Mouse (Mus musculus) cerebral cortex, adult 2 months (tissue): ENCODE results near the gene Slc17a9.

Source experiments
- WGBS: fragments of 180-500 bp; shearing (Covaris S2); methylation state at CpG from one replicate; pipeline ENCODE4 v1.1.7; 2018; 5-methylcytosine and 5-hydroxymethylcytosine counted together

Slc17a9 gene

GRCm38 (mm10) chr2:180754976-180755688 lies 30.1 kb downstream of the Slc17a9 start:
- 76% methylated on average over 5 of the region's 5 CpGs for WGBS

- WGBS, result 47% methylated on average over 8 of the region's 8 CpGs
Measured at GRCm38 (mm10) chr2:180755896-180756295, 30.8 kb downstream of the Slc17a9 start.

DNA sequence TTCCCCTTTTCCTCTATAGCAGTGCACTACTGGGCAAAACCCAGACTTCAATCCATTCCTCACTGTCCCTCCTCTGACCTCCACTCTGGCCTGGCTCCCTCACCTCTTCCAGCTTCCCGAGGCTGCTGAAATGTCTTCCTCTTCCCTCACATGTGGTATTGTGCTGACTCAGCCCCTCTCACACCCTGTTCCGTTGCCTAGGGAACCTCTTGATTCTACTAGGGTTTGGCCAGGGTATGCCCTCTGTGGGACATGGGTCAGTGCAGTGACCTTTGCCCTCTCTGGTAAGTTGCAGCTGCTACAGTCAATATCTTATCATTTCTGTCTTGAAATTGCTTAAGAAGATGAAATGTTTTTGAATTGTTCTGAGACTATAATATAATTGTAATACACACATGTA lies 31.7 kb downstream of the Slc17a9 start:
- WGBS, result 41% methylated on average over 2 of the region's 2 CpGs

- WGBS, result 34% methylated on average over 15 of the region's 15 CpGs
Measured at GRCm38 (mm10) chr2:180758513-180759263, 33.6 kb downstream of the Slc17a9 start.

DNA sequence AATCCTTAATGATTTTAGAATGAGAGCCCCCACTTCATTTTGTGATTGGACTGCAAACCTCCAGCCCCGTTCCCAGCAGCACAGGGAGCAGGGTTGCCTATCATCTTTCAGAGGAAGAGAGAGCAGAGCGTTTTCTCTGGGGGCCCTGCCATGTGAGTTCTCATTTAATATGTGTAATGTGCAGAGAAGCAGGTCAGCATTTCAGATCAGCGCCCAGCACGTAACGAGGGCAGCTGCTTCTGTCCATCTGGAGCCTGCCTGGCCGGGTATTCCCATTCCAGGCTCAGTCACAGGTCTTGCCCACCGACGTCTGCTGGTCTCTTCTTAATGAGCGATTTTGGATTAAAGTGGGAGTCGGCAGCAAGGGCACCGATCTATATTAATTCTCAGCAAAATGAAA lies 39.9 kb downstream of the Slc17a9 start:
- WGBS, result 70% methylated on average over 11 of the region's 11 CpGs

GRCm38 (mm10) chr2:180765713-180766112 lies 40.6 kb downstream of the Slc17a9 start:
- 83% methylated on average over 7 of the region's 7 CpGs for WGBS

DNA sequence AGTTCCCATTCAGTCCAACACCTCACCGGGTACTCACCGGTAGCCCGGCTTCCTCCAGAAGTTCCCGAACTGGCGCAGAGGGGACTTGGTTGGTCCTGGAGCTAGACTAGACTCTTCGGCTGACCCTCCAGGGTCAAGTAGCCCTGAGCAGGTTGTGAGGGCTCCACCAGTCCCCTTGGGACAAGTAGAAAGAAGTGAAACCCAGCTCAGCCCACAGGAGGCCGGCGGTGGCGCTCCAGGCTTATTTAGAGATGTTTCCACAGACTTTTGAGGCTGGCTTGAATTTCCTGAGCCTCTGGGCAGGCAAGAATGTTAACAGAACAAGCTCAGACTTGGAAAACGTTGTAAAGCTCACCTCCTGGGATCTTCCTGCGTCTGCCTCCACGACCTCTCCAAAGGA lies 50.2 kb downstream of the Slc17a9 start:
- 7% methylated on average over 12 of the region's 12 CpGs for WGBS

- WGBS, result 7% methylated on average over 15 of the region's 15 CpGs
Measured at GRCm38 (mm10) chr2:180775641-180776040, 50.6 kb downstream of the Slc17a9 start.

DNA sequence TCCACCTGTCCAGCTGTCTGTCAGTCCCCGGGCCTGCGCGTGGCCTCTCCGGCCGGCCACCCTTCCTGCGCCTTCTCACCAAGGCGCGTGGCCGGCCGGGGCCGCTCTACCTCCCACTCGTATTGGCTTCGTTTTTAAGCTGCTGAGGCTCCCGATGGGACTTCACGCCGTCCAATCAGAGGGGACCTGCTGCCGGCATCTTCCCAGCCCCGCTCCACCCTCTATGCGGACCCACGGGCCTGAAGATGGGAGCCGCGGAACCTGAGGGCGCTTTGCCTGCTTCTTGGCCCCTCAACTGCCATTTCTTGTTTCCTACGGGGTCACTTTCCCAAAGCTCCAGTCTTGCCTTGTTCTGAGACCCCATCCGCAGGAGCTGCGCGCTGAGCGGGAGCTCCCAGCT lies 51.7 kb downstream of the Slc17a9 start, which contains the start of gene Bhlhe23:
Gene Bhlhe23, minus strand, starts transcription at position 108 of the 400 bp plus-strand sequence.
- 5% methylated on average over 28 of the region's 28 CpGs for whole genome bisulfite sequencing

- WGBS, result 22% methylated on average over 12 of the region's 12 CpGs
Measured at GRCm38 (mm10) chr2:180779226-180780104, 54.4 kb downstream of the Slc17a9 start.

DNA sequence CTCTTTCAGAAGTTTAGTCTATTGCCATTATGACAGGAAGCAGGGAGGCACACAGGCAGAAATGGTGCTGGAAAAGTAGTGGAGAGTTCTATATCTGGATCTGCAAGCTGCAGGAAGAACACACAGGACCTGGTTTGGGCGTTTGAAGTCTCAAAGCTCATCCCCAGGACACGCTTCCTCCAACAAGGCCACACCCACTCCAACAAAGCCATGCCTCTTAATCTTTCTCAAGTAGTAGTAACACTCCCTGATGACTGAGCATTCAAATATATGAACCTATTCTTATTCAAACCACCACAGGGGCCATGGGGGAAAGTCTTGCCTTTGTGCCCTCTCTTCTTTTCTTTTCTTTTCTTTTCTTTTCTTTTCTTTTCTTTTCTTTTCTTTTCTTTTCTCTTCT lies 55.2 kb downstream of the Slc17a9 start:
- WGBS, result 9% methylated on average over 2 of the region's 2 CpGs

- 69% methylated on average over 13 of the region's 13 CpGs for WGBS
Measured at GRCm38 (mm10) chr2:180787566-180788232, 62.6 kb downstream of the Slc17a9 start.

GRCm38 (mm10) chr2:180788386-180788785 lies 63.3 kb downstream of the Slc17a9 start:
- WGBS, result 43% methylated on average over 2 of the region's 2 CpGs

GRCm38 (mm10) chr2:180788843-180789242 lies 63.8 kb downstream of the Slc17a9 start:
- whole genome bisulfite sequencing, result 11% methylated on average over 5 of the region's 7 CpGs

DNA sequence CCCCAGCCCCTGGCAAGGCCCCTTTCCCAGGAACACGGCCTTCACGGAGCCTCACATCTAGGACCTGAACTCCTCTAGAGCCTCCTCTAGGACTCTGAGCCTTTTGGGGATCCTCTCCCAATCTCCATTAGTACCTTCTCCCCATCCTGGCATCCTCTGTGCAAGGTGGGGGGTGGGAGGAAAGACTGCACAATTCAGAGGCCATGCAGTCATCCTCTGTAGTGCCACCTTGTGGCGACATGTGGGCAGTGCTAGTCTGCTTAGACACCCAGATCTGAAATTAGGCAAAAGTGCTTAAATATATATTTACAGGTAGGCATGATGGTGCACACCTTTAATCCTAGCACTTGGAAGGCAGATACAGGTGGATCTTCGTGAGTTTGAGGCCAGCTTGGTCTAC lies 66.6 kb downstream of the Slc17a9 start:
- WGBS, result 50% methylated on average over 4 of the region's 4 CpGs
